Mouse (Mus musculus): Measurements from ENCODE around the gene Zcchc7. TPM values are rescaled to one million over a fixed set of nuclear protein-coding genes. Genes with fewer than 3 reads are reported as not detected.

The Zcchc7 gene
- polyA plus RNA-seq, 1 experiment from 2014 or later, result 48.7 TPM

DNA sequence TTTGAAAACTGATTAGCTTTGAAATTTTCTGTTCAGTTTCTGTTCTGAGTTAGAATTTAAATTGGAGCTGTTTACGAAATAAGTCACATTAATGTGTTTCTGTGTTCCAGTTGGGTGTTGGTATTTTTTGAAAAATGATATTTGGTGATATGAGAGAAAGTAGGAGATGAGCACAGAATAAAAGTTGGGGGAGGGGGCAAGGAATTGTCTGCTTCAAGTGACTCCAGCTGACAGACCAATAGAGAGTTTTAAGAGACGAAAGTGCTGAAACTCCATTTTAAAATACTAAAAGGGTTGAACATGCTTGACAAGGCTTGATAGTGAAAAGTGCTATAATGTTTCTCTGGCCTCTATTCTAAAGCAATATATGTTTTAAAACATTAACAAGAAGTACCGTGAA is 21.4 kb downstream of the Zcchc7 start:
- no peak overlapping the region for H3K9ac ChIP-seq
- 85% methylated on average over 3 of the region's 3 CpGs for WGBS

DNA sequence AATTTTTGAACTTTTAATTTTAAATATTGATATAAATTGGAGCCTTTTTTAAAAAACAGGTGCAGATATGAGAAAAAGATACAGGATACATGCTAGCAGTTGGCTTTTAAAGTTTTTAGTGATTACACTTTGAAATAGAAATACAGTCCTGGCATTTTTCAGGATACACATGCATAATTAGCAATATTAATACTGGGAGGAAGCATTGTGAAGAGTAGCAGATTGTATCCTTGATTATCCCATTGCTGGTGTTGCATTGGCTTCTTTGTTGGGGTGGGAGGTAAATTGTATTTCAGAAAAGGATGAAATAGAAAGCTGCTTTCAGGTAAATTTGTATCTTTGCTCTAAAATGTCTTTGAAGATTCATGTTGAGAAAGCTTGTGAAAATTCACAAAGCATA is 22.0 kb downstream of the Zcchc7 start:
- Histone ChIP-seq H3K4me2 (no peak overlapping the region), H3K9me3 (no peaks in the 10 kb centered on the region)
- ATAC-seq (ENCODE audit: insufficient read depth, low FRiP score, low read depth), result no peak

More for the DNA sequence above, 21.4 kb downstream of the Zcchc7 start:
- no peak for ATAC-seq (ENCODE audit: insufficient read depth, low FRiP score, low read depth)
- Histone ChIP-seq H3K4me2 (no peak overlapping the region), H3K4me3 (replicated peaks) (no peak overlapping the region), H3K9me3 (no peaks in the 10 kb centered on the region), H3K4me1 (no peaks in the 10 kb centered on the region), H3K27me3 (replicated peaks) (no peaks in the 10 kb centered on the region), H3K27ac (no peak overlapping the region), H3K36me3 (no peaks in the 10 kb centered on the region)

DNA sequence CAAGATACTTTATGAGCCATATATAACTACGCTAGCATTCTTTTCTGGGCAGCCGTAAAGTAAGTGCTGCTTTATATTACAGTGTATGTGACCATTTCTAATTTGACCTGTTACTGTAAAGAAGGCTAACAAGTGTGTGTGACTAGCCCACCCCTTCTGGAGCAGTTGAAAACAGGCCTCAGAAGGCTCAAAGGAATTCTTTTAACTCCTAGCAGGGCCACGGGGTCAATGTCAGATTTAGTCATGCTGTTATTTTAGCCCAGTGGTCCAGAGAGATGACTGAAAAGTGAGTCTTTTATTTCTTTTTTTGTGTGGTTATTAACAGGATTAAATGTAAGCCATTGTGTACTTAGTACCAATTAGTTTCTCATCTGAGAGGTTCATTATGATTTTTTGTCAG is 22.6 kb downstream of the Zcchc7 start:
- Histone ChIP-seq H3K4me1 (no peaks in the 10 kb centered on the region), H3K9ac (no peak overlapping the region), H3K36me3 (no peaks in the 10 kb centered on the region), H3K9me3 (no peaks in the 10 kb centered on the region), H3K27me3 (replicated peaks) (no peaks in the 10 kb centered on the region), H3K27ac (no peak overlapping the region), H3K4me2 (no peak overlapping the region), H3K4me3 (replicated peaks) (no peak overlapping the region)
- 63% methylated on average over 3 of the region's 3 CpGs for WGBS
- ATAC-seq (ENCODE audit: insufficient read depth, low FRiP score, low read depth), result no peak

More for the DNA sequence above, 22.0 kb downstream of the Zcchc7 start:
- H3K27ac ChIP-seq, result no peak overlapping the region
- H3K27me3 ChIP-seq (replicated peaks), result no peaks in the 10 kb centered on the region
- no peak overlapping the region for H3K9ac ChIP-seq
- H3K36me3 ChIP-seq, result no peaks in the 10 kb centered on the region
- H3K4me3 ChIP-seq (replicated peaks), result no peak overlapping the region
- H3K4me1 ChIP-seq, result no peaks in the 10 kb centered on the region

DNA sequence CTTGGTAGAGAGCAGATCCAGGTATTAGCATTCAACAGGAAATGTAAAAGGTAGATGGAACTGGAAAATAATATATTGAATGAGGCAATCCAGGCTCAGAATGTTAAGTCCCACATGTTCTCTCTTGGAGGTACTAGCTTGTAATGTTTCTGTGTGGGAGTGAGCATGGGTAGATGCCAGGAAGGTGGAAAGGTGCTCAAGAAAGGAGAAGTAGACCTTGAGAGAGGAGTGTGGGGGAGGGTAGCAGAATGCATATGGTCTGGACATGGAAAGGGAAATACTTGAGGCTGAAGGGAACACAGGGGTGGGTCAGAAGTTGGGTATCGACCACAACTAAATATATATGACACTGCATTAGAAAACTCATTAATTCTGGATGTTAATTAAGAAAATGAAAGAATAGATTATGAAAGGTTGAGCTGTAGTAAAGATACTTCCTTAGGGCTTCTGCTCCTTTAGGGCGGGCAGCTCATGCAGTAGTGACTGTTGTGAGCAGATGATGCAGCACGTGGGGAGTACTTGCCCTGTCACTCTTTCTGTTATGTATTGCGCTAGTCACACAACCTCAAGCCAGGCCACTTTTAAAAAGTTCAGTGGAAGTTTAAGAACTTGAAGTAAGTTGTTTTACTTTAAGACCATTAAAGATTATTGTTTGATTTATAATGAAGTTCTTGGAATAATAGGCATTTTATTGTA is 24.9 kb downstream of the Zcchc7 start:
- no peak overlapping the region for H3K4me3 ChIP-seq (replicated peaks)
- H3K4me2 ChIP-seq, result no peak overlapping the region
- H3K4me1 ChIP-seq, result no peaks in the 10 kb centered on the region
- H3K36me3 ChIP-seq, result no peaks in the 10 kb centered on the region
- WGBS, result 70% methylated on average over 4 of the region's 4 CpGs
- no peak for ATAC-seq (ENCODE audit: insufficient read depth, low FRiP score, low read depth)
- H3K27ac ChIP-seq, result no peak overlapping the region
- no peaks in the 10 kb centered on the region for H3K9me3 ChIP-seq
- no peak overlapping the region for H3K9ac ChIP-seq
- no peaks in the 10 kb centered on the region for H3K27me3 ChIP-seq (replicated peaks)

DNA sequence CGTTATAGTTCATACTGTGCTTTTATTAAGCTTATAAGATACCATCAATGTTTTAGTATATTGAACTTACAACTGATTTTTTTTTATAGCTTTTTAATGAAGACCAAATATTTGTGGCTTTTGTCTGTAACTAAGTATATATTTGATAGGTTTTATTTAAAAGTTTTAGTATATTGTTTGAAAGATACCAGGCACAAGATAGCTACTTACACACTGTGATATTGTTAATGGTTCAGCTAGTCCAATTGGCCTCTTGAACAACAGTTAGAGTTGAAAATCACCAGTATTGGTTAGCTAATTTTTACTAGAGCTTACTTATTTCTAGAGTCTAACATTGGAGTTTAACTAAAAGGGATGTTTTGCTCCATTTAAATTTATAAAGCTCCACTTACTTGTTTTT is 25.8 kb downstream of the Zcchc7 start:
- 85% methylated on average over 1 of the region's 1 CpGs for WGBS
- no peak for ATAC-seq (ENCODE audit: insufficient read depth, low FRiP score, low read depth)

DNA sequence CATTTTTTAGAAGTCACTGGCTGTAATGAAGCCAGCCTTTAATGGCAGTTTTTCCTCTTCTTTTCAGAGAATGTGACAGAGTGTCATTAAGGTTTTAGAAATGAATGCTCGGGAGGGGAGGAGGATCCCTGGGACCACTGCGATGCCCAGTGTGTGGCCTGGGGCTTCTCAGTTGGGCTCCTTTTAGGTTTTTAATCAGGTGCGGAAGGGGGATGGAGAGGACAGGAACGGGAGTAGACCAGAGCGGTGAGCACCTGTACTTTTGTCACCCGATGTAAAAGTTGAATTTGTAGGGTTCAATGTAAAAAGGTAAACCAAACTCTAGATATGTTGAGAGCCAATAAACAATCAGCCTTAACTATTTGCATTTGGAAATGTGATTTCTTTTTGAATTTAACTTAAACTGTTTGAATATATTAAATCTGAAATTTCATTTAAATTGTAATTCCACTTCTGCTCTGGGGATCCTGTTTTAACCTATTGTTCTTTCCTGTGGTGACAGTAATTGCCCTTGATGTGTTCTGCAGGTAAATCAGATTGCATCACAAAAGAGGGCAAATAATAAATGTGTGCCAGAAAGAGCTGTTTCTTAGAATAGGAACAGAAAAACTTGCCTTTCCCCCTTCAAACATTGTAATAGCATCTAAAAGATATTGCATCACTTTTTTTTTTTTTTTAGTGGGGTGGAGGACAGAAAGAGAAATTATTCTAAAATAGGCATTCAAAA is 28.1 kb downstream of the Zcchc7 start:
- 60% methylated on average over 6 of the region's 6 CpGs for WGBS
- no peaks in the 10 kb centered on the region for H3K9me3 ChIP-seq
- no peak overlapping the region for H3K4me3 ChIP-seq (replicated peaks)
- no peak overlapping the region for H3K27ac ChIP-seq
- no peaks in the 10 kb centered on the region for H3K27me3 ChIP-seq (replicated peaks)
- no peak overlapping the region for H3K9ac ChIP-seq
- no peaks in the 10 kb centered on the region for H3K36me3 ChIP-seq
- ATAC-seq (ENCODE audit: insufficient read depth, low FRiP score, low read depth), result no peak
- H3K4me1 ChIP-seq, result no peaks in the 10 kb centered on the region
- H3K4me2 ChIP-seq, result no peak overlapping the region

More for the DNA sequence above, 25.8 kb downstream of the Zcchc7 start:
- H3K27ac ChIP-seq, result no peak overlapping the region
- H3K36me3 ChIP-seq, result no peaks in the 10 kb centered on the region
- H3K9ac ChIP-seq, result no peak overlapping the region
- H3K4me2 ChIP-seq, result no peak overlapping the region
- no peak overlapping the region for H3K4me3 ChIP-seq (replicated peaks)
- H3K4me1 ChIP-seq, result no peaks in the 10 kb centered on the region
- no peaks in the 10 kb centered on the region for H3K9me3 ChIP-seq
- no peaks in the 10 kb centered on the region for H3K27me3 ChIP-seq (replicated peaks)

DNA sequence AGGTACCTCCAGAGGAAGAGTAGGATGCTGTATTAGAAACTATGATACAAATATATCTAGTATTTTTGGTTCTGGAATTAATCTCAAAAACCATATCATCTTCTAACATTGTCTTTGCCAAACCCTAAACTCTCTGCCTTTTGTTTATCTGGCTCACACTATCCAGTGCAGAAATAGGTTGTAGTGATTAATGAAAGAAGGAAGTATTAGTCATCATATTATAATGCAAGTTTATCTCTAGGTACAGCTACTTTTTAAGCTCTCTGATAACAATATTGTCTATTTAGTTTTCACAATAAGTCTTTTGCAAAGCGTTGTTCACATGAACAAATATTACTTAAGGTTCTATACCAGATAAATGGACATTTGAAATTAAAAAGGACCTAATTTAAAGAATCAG is 57.2 kb downstream of the Zcchc7 start:
- no peak overlapping the region for H3K4me3 ChIP-seq (replicated peaks)
- ATAC-seq (ENCODE audit: insufficient read depth, low FRiP score, low read depth), result no peak
- H3K9ac ChIP-seq, result no peak overlapping the region
- H3K4me1 ChIP-seq, result 0 out of 2 replicates have a peak, but pooled peaks cover 2% of the 10 kb centered on the region
- H3K27ac ChIP-seq, result no peak overlapping the region
- H3K9me3 ChIP-seq, result no peaks in the 10 kb centered on the region
- WGBS, result 62% methylated on average over 1 of the region's 1 CpGs
- H3K27me3 ChIP-seq (replicated peaks), result no peaks in the 10 kb centered on the region
- H3K4me2 ChIP-seq, result no peak overlapping the region
- H3K36me3 ChIP-seq, result no peaks in the 10 kb centered on the region

DNA sequence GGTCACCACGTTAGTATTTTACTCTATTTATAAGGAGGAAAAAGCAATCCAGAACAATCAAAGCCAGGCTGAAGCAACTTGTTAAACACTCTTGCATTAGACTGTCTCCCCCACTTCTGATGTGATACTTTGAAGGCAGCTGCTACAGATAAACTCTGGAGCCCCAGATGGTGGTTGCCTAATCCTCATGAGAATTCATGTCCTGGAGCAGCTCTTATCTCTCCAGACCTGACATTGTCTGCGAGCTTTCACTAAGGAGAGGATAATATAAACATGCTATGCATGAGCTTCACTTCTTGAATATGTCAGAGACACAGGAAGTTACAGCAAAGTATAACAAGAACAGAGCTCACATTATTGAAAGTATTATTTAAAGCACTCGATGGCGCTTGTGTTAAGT is 58.1 kb downstream of the Zcchc7 start:
- H3K27me3 ChIP-seq (replicated peaks), result no peaks in the 10 kb centered on the region
- H3K9me3 ChIP-seq, result no peaks in the 10 kb centered on the region
- no peak overlapping the region for H3K4me2 ChIP-seq
- no peak overlapping the region for H3K27ac ChIP-seq
- 0 out of 2 replicates have a peak, but pooled peaks cover 2% of the 10 kb centered on the region for H3K4me1 ChIP-seq
- H3K9ac ChIP-seq, result no peak overlapping the region
- H3K4me3 ChIP-seq (replicated peaks), result no peak overlapping the region
- WGBS, result 29% methylated on average over 4 of the region's 4 CpGs
- ATAC-seq (ENCODE audit: insufficient read depth, low FRiP score, low read depth), result no peak
- no peaks in the 10 kb centered on the region for H3K36me3 ChIP-seq

DNA sequence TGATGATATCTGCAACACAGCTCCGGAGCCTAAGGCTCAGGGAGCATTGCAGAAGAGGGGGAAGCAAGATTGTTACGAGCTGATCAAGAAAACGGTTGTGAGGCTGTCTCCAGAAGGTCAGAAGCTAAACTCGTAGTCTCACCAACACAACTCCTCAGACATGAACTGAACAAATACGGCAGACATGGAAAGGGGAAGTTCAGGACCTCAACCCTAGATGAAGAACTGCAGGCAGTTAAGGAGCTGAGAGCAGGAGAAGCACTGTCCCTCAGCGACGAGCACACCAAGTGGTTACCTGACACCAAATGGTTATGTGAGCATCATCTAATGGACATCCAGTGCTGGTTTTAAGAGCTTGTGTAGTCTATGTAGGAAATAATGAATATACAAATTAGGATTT is 60.9 kb downstream of the Zcchc7 start:
- no peak for ATAC-seq (ENCODE audit: insufficient read depth, low FRiP score, low read depth)
- Histone ChIP-seq H3K36me3 (no peaks in the 10 kb centered on the region), H3K4me2 (no peak overlapping the region), H3K4me1 (0 out of 2 replicates have a peak, but pooled peaks cover 2% of the 10 kb centered on the region), H3K9me3 (no peaks in the 10 kb centered on the region), H3K9ac (no peak overlapping the region), H3K27me3 (replicated peaks) (no peaks in the 10 kb centered on the region), H3K27ac (no peak overlapping the region), H3K4me3 (replicated peaks) (no peak overlapping the region)
- 59% methylated on average over 7 of the region's 7 CpGs for WGBS

DNA sequence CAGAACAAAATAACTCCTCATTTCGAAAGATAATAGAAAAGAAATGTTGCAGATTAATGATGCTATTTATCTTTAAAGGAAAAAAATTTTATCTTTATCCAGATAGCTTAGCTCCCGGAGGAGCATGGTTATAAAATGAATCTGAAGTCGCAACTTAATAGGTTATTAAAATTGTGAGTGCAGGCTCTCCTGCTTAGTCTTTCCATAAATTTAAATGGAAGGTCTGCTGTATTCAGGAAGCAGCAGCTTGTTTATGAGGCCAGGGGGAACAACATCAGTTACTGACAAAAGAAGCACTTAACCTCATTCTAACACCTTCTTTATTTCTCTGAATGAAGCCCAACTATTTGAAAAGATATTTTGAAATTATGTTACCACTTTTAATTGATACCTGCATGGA is 74.9 kb downstream of the Zcchc7 start:
- H3K27ac ChIP-seq, result no peak overlapping the region
- H3K9ac ChIP-seq, result no peak overlapping the region
- 73% methylated on average over 3 of the region's 3 CpGs for WGBS
- no peak overlapping the region for H3K4me2 ChIP-seq
- H3K27me3 ChIP-seq (replicated peaks), result no peaks in the 10 kb centered on the region
- H3K9me3 ChIP-seq, result no peaks in the 10 kb centered on the region
- ATAC-seq (ENCODE audit: insufficient read depth, low FRiP score, low read depth), result no peak
- H3K4me3 ChIP-seq (replicated peaks), result no peak overlapping the region
- no peaks in the 10 kb centered on the region for H3K36me3 ChIP-seq
- no peaks in the 10 kb centered on the region for H3K4me1 ChIP-seq

DNA sequence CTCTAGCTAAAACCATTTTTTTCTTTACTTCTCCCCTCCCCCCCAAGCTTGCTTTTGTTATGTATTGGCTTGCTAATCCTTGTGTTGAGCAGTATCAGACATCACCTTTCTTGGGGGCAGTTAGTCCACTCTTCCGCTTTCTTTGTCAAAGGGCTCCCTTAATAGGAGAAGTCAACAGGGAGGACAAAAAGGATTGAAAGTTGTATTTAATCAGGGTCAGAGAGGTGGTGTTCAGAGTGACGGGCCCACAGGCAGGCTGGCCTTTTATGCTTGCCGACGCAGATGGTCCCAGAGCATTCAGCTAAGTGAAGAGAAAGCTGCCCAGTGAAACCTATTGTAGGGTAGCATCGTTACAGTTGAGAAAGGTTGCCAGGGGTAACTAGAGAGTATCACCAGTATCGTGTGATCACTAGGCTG is 96.2 kb downstream of the Zcchc7 start:
- Histone ChIP-seq H3K9ac (no peak overlapping the region), H3K27ac (no peak overlapping the region), H3K9me3 (no peaks in the 10 kb centered on the region), H3K4me2 (no peak overlapping the region), H3K4me3 (replicated peaks) (no peak overlapping the region), H3K36me3 (no peaks in the 10 kb centered on the region), H3K27me3 (replicated peaks) (no peaks in the 10 kb centered on the region), H3K4me1 (no peaks in the 10 kb centered on the region)
- 48% methylated on average over 6 of the region's 6 CpGs for WGBS
- ATAC-seq (ENCODE audit: insufficient read depth, low FRiP score, low read depth), result no peak

DNA sequence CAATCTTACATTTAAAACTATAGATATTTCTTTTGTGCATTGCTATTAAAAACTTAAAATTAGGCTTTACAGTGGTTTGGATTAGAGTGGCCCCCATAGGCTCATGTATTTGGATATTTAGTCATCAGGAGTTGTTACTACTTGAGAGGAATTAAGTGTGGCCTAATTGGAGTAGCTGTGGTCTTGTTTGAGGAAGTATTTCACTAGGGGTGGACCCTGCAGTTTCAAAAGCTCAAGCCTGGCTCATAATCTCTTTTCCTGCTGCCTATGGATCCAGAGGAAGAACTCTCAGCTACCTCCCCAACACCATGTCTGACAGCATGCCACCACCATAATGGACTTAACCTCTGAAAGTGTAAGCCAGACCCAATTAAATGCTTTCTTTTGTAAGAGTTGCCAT is 115.9 kb downstream of the Zcchc7 start:
- ATAC-seq (ENCODE audit: insufficient read depth, low FRiP score, low read depth), result no peak
- Histone ChIP-seq H3K27ac (no peak overlapping the region), H3K4me2 (no peak overlapping the region), H3K4me3 (replicated peaks) (no peak overlapping the region), H3K36me3 (no peaks in the 10 kb centered on the region), H3K9ac (no peak overlapping the region), H3K27me3 (replicated peaks) (no peaks in the 10 kb centered on the region), H3K9me3 (no peaks in the 10 kb centered on the region), H3K4me1 (no peaks in the 10 kb centered on the region)

Data from stomach, embryonic 15.5 days (tissue).